Mouse (Mus musculus): Measurements from ENCODE around the gene Gm9195. TPM values are rescaled to one million over a fixed set of nuclear protein-coding genes. Genes with fewer than 3 reads are reported as not detected.

The Gm9195 gene
- polyA plus RNA-seq, 1 experiment: not detected

DNA sequence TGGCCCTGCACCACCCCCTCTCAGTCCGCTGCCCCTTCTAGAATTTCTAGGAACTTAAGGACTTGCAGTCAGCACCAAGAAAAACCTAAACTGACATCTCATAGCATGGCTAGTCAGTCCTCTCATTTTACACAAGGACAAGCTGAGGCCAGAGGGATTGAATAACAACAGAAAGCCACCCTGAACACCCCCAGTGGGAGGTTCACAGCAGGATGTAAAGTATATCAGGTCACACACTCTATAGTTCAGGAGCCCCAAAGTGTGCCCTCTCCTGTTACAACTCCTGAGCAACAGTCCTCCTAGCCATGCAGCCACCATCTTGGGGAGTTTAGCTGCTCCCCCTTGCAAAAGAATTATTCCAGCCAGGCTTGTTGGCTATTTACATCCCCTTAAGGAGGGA, 2.1 kb upstream of the Gm9195 start:
- Histone ChIP-seq H3K36me3 (ENCODE audit: control insufficient read depth, insufficient read depth, low read length) (no peaks in the 10 kb centered on the region), H3K4me1 (ENCODE audit: control insufficient read depth, insufficient read depth, insufficient read length) (no peaks in the 10 kb centered on the region), H3K27ac (ENCODE audit: insufficient read depth, low read length) (no peak overlapping the region), H3K4me3 (ENCODE audit: extremely low read depth, insufficient read depth, insufficient read length) (no peak overlapping the region), H3K27me3 (ENCODE audit: control insufficient read depth, insufficient read depth, low read length) (no peaks in the 10 kb centered on the region)
- 87% methylated on average over 1 of the region's 1 CpGs for WGBS
- DNase-seq (ENCODE audit: low read depth in 1 of 2, low spot score in 2 of 2): no peak
- TF ChIP-seq POLR2A (IDR thresholded peaks at IDR 0.05; ENCODE audit: low read depth, low read length) (no peak), CTCF (IDR thresholded peaks at IDR 0.05; ENCODE audit: extremely low read depth, insufficient read depth, insufficient read length, insufficient replicate concordance) (no peak)

DNA sequence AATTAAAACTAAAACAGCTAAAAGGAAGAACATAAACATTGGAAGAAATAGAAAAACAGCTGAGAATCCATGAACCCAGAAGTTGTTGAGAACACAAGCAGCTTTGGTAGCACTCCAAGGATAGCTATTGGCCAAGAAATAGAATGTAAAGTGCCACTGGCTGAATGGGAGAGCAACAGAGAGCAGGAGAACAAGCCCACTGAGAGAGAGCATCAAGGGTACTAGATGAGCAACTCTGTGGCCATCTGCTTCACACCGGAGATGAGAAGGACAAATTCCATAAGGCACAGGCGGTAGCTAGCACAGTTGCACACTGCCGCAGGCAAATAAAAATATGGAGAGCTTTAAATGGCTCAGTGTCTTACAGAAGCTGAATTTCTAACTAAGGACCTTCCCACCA, 1.3 kb downstream of the Gm9195 start:
- 96% methylated on average over 3 of the region's 3 CpGs for WGBS
- no peak for TF ChIP-seq POLR2A (IDR thresholded peaks at IDR 0.05; ENCODE audit: low read depth, low read length)
- TF ChIP-seq CTCF (IDR thresholded peaks at IDR 0.05; ENCODE audit: extremely low read depth, insufficient read depth, insufficient read length, insufficient replicate concordance): no peak
- Histone ChIP-seq H3K27ac (ENCODE audit: insufficient read depth, low read length) (no peak overlapping the region), H3K4me3 (ENCODE audit: extremely low read depth, insufficient read depth, insufficient read length) (no peak overlapping the region), H3K36me3 (ENCODE audit: control insufficient read depth, insufficient read depth, low read length) (no peaks in the 10 kb centered on the region), H3K27me3 (ENCODE audit: control insufficient read depth, insufficient read depth, low read length) (no peaks in the 10 kb centered on the region), H3K4me1 (ENCODE audit: control insufficient read depth, insufficient read depth, insufficient read length) (no peaks in the 10 kb centered on the region)
- DNase-seq (ENCODE audit: low read depth in 1 of 2, low spot score in 2 of 2): no peak

DNA sequence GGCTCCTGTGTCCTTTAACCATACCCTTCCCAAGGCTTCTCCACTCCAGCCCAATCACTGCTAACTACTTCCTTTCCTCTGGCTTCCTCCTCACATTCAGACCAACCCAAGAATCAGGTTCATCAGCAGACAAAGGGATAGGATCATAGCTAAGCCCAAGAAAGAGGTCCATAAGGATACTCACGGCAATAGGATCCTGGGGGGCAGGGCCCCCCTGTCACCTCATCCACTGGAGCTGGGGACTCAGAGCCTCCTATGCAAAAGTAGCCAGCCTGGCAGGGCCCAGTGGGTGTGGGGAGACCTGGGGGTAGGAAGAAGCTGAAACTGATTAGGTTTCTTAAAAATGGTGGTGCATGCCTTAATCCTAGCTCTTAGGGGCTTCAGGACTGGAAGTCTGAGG, 17.1 kb downstream of the Gm9195 start:
- Histone ChIP-seq H3K4me3 (ENCODE audit: extremely low read depth, insufficient read depth, insufficient read length) (no peak overlapping the region), H3K27me3 (ENCODE audit: control insufficient read depth, insufficient read depth, low read length) (no peaks in the 10 kb centered on the region), H3K36me3 (ENCODE audit: control insufficient read depth, insufficient read depth, low read length) (no peaks in the 10 kb centered on the region), H3K27ac (ENCODE audit: insufficient read depth, low read length) (no peak overlapping the region), H3K4me1 (ENCODE audit: control insufficient read depth, insufficient read depth, insufficient read length) (no peaks in the 10 kb centered on the region)
- whole genome bisulfite sequencing: 93% methylated on average over 1 of the region's 1 CpGs
- no peak for DNase-seq (ENCODE audit: low read depth in 1 of 2, low spot score in 2 of 2)
- TF ChIP-seq POLR2A (IDR thresholded peaks at IDR 0.05; ENCODE audit: low read depth, low read length) (no peak), CTCF (IDR thresholded peaks at IDR 0.05; ENCODE audit: extremely low read depth, insufficient read depth, insufficient read length, insufficient replicate concordance) (no peak)

DNA sequence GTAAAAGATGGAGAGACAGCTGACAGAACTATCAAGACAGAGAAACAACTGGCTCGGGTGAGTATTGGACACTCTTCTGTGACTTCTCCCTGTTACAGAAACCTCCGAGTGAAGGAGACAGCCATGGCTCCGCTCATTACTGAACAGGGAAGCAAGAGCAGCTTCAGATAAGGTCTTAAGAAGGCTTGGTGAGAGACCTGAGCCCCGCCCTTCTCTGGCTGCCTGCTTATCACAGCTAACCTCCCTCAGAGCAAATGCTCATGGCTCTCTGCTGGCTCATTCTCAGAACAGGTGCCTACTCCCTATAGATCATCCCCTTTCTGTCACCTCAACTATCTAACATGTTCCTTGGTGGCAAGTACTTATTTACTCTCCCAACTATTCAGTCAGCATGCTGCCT, 23.2 kb downstream of the Gm9195 start:
- 71% methylated on average over 4 of the region's 4 CpGs for WGBS
- no peaks in the 10 kb centered on the region for H3K4me1 ChIP-seq (ENCODE audit: control insufficient read depth, insufficient read depth, insufficient read length)
- DNase-seq (ENCODE audit: low read depth in 1 of 2, low spot score in 2 of 2): no peak
- TF ChIP-seq POLR2A (IDR thresholded peaks at IDR 0.05; ENCODE audit: low read depth, low read length) (no peak), CTCF (IDR thresholded peaks at IDR 0.05; ENCODE audit: extremely low read depth, insufficient read depth, insufficient read length, insufficient replicate concordance) (no peak)
- H3K4me3 ChIP-seq (ENCODE audit: extremely low read depth, insufficient read depth, insufficient read length): no peak overlapping the region
- no peaks in the 10 kb centered on the region for H3K36me3 ChIP-seq (ENCODE audit: control insufficient read depth, insufficient read depth, low read length)
- no peaks in the 10 kb centered on the region for H3K27me3 ChIP-seq (ENCODE audit: control insufficient read depth, insufficient read depth, low read length)
- no peak overlapping the region for H3K27ac ChIP-seq (ENCODE audit: insufficient read depth, low read length)

DNA sequence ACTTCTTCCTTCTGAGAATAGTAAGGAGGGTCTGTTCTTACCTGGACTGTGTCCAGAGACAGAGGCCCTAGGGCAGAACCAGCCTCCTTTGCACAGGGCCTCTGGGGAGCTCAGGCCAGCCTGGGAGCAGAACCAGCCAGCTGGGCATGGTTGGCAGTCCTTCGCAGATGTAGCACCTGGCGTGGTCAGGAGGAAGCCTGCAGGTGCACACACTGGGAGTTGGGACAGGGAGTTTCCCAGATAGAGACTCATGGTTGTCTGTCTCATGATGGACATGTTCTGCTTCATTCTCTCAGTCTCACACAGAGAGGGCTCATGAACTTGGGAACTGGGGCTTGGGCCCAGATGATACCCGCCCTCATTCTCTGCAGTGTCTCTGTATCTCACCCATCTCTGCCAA, 25.3 kb downstream of the Gm9195 start:
- 90% methylated on average over 3 of the region's 3 CpGs for WGBS
- no peak overlapping the region for H3K27ac ChIP-seq (ENCODE audit: insufficient read depth, low read length)
- DNase-seq (ENCODE audit: low read depth in 1 of 2, low spot score in 2 of 2): no peak
- H3K27me3 ChIP-seq (ENCODE audit: control insufficient read depth, insufficient read depth, low read length): no peaks in the 10 kb centered on the region
- H3K4me3 ChIP-seq (ENCODE audit: extremely low read depth, insufficient read depth, insufficient read length): no peak overlapping the region
- TF ChIP-seq POLR2A (IDR thresholded peaks at IDR 0.05; ENCODE audit: low read depth, low read length) (no peak), CTCF (IDR thresholded peaks at IDR 0.05; ENCODE audit: extremely low read depth, insufficient read depth, insufficient read length, insufficient replicate concordance) (no peak)
- H3K36me3 ChIP-seq (ENCODE audit: control insufficient read depth, insufficient read depth, low read length): no peaks in the 10 kb centered on the region
- no peaks in the 10 kb centered on the region for H3K4me1 ChIP-seq (ENCODE audit: control insufficient read depth, insufficient read depth, insufficient read length)

DNA sequence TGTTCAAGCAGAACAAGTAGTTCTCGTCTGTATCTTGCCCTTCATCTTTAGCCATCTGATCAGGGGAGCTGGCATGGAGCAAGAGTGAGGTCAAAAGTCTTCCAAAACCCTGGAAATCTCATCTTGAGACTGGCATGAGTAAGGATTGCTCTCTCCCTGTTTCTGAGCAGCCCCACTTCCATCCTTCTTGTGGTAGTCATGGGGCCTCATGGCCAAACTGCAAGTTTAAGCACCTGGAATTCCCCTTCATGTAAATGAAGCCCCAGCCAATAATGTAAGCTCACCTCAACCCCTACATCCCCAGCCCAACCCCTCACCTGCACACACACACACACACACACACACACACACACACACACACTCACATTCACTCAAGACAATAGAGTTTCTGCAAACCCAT, 30.0 kb downstream of the Gm9195 start:
- no peak overlapping the region for H3K27ac ChIP-seq (ENCODE audit: insufficient read depth, low read length)
- WGBS: 75% methylated on average over 1 of the region's 1 CpGs
- no peak overlapping the region for H3K4me3 ChIP-seq (ENCODE audit: extremely low read depth, insufficient read depth, insufficient read length)
- TF ChIP-seq POLR2A (IDR thresholded peaks at IDR 0.05; ENCODE audit: low read depth, low read length) (no peak), CTCF (IDR thresholded peaks at IDR 0.05; ENCODE audit: extremely low read depth, insufficient read depth, insufficient read length, insufficient replicate concordance) (no peak)
- no peak for DNase-seq (ENCODE audit: low read depth in 1 of 2, low spot score in 2 of 2)
- H3K4me1 ChIP-seq (ENCODE audit: control insufficient read depth, insufficient read depth, insufficient read length): no peaks in the 10 kb centered on the region
- H3K27me3 ChIP-seq (ENCODE audit: control insufficient read depth, insufficient read depth, low read length): no peaks in the 10 kb centered on the region
- H3K36me3 ChIP-seq (ENCODE audit: control insufficient read depth, insufficient read depth, low read length): no peaks in the 10 kb centered on the region

- 83% methylated on average over 2 of the region's 2 CpGs for WGBS
- Histone ChIP-seq H3K27me3 (ENCODE audit: control insufficient read depth, insufficient read depth, low read length) (no peaks in the 10 kb centered on the region), H3K27ac (ENCODE audit: insufficient read depth, low read length) (no peak overlapping the region), H3K4me3 (ENCODE audit: extremely low read depth, insufficient read depth, insufficient read length) (no peak overlapping the region), H3K4me1 (ENCODE audit: control insufficient read depth, insufficient read depth, insufficient read length) (no peaks in the 10 kb centered on the region), H3K36me3 (ENCODE audit: control insufficient read depth, insufficient read depth, low read length) (no peaks in the 10 kb centered on the region)
- DNase-seq (ENCODE audit: low read depth in 1 of 2, low spot score in 2 of 2): no peak
- TF ChIP-seq CTCF (IDR thresholded peaks at IDR 0.05; ENCODE audit: extremely low read depth, insufficient read depth, insufficient read length, insufficient replicate concordance) (no peak), POLR2A (IDR thresholded peaks at IDR 0.05; ENCODE audit: low read depth, low read length) (no peak)
Observed at GRCm38 (mm10) chr14:72460291-72460690, 31.3 kb downstream of the Gm9195 start.
